Mouse (Mus musculus) spleen, adult 2 months (tissue): ENCODE measurements around the gene Tbxas1. TPM values are rescaled to one million over a fixed set of nuclear protein-coding genes. Genes with fewer than 3 reads are reported as not detected.

Experiments used
- DNase-seq, 2 experiments: peaks; one replicate each; pipeline versions ENCODE4 v3.0.0 to v3.0.0-alpha.2; 2012 to 2021; ENCODE audit warnings: low spot score in 2 of 2, low read depth in 1 of 2
- H3K27ac ChIP-seq: fragments of 200-500 bp; 2 replicates; pipeline ENCODE4 v1.5.1; 2012; ENCODE audit warnings: low read length, inconsistent platforms; ENCODE audit not compliant: insufficient read depth
- H3K27me3 ChIP-seq: fragments of 200-500 bp; 2 replicates; pipeline ENCODE4 v1.6.1; 2012; ENCODE audit warnings: mild to moderate bottlenecking, moderate library complexity, low read length, inconsistent platforms; ENCODE audit not compliant: control insufficient read depth, insufficient read depth
- H3K36me3 ChIP-seq: fragments of 200-500 bp; 2 replicates; pipeline ENCODE4 v1.6.1; 2012; ENCODE audit warnings: mild to moderate bottlenecking, low read length, inconsistent platforms; ENCODE audit not compliant: control insufficient read depth, insufficient read depth
- H3K4me1 ChIP-seq: fragments of 200-500 bp; 2 replicates; pipeline ENCODE4 v1.6.1; 2011; ENCODE audit warnings: inconsistent platforms; ENCODE audit not compliant: control insufficient read depth, insufficient read depth, insufficient read length
- H3K4me3 ChIP-seq: fragments of 200-500 bp; 2 replicates; pipeline ENCODE4 v1.5.1; 2011; ENCODE audit warnings: mild to moderate bottlenecking, inconsistent platforms; ENCODE audit not compliant: insufficient read depth, insufficient read length; ENCODE audit errors: extremely low read depth
- CTCF ChIP-seq: fragments of 200-500 bp; IDR thresholded peaks from 2 replicates; pipeline ENCODE4 v1.5.1; 2011; ENCODE audit warnings: mild to moderate bottlenecking, inconsistent platforms; ENCODE audit not compliant: insufficient read depth, insufficient read length, insufficient replicate concordance; ENCODE audit errors: extremely low read depth
- POLR2A ChIP-seq: fragments of 200-500 bp; IDR thresholded peaks from 2 replicates; pipeline ENCODE4 v1.6.1; 2011; ENCODE audit warnings: low read depth, low read length, inconsistent platforms
- WGBS: fragments of 180-500 bp; shearing (Covaris S2); methylation state at CpG from one replicate; pipeline ENCODE4 v1.1.7; 2018; 5-methylcytosine and 5-hydroxymethylcytosine counted together
- polyA plus RNA-seq: library from polyadenylated mRNA; depleted of rRNA; stranded (reverse); fragments of >200 nt; gene quantifications from 2 replicates; pipeline ENCODE4 v1.2.3, GENCODE M21; 2012

The Tbxas1 gene
- polyA plus RNA-seq, 1 experiment, result 14.0 TPM

DNA sequence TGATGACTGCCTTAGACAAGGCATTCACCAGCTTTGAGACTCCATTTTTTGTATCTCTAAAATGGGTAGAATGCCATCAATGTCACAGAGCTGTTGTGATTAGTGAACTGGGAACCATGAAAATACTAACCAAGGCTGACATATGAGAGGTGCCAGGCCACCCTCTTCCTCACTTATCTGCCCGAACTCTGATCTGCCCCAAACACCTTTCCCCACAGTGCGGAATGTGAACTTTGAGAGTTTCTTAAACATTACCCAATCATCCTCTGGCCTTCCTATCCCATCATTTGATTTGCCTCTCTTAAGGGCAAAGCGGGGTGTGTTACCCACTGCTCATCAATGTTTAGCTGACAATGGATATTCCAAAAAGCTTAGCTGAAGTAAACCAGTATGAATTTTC, 237.5 kb downstream of the Tbxas1 start:
- no peak for DNase-seq
- H3K27ac ChIP-seq, result no peak overlapping the region
- no peaks in the 10 kb centered on the region for H3K27me3 ChIP-seq
- no peaks in the 10 kb centered on the region; the same call in 1 of the 2 replicates for H3K36me3 ChIP-seq
- TF ChIP-seq POLR2A, result no peak
- no peak for TF ChIP-seq CTCF
- no peak overlapping the region for H3K4me3 ChIP-seq
- WGBS, result 91% methylated on average over 3 of the region's 3 CpGs
- no peaks in the 10 kb centered on the region; the same call in 1 of the 2 replicates for H3K4me1 ChIP-seq

DNA sequence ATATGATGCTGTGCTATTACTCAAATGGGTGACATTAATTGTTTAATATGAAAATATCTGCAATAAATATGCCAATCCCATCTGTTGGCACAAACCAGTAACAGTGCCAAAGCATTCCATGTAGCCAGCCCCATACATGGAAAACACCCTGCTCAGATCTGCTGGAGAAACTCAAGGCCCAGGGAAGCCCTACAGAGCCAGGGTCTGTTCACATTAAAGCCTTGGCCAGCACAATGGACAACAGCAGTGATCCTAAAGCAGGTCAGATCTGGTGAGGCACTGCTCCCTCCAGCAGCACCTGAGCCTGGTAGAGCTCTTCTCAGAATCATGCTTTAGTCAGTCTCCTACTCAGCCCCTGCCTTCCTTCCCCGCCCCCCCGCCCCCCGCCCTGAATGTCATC, 237.9 kb downstream of the Tbxas1 start:
- H3K27ac ChIP-seq, result no peak overlapping the region

DNA sequence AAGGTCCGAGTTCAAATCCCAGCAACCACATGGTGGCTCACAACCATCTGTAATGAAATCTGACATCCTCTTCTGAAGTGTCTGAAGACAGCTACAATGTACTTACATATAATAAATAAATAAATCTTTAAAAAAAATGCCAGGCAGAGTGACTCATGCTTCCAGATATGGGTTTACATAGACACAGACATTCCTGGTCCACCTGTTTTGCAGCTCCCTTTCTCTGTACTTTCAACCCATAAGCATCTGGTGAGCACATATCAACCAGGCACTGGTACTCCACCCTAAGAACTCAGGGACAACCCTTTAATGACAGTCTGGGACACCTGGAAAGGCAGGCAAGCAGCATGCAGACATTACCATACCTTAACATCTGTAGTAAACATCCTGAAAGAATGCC, 240.2 kb downstream of the Tbxas1 start:
- Histone ChIP-seq H3K27me3 (peaks cover 9% of the 10 kb centered on the region), H3K27ac (no peak overlapping the region), H3K4me3 (no peak overlapping the region), H3K4me1 (peaks cover 6% of the 10 kb centered on the region), H3K36me3 (no peaks in the 10 kb centered on the region)
- TF ChIP-seq CTCF (no peak), POLR2A (no peak)
- no peak for DNase-seq
- WGBS, result 98% methylated on average over 1 of the region's 1 CpGs

More for the DNA sequence above, 237.9 kb downstream of the Tbxas1 start:
- Histone ChIP-seq H3K4me1 (no peaks in the 10 kb centered on the region; the same call in 1 of the 2 replicates), H3K36me3 (no peaks in the 10 kb centered on the region; the same call in 1 of the 2 replicates), H3K27me3 (peaks cover 4% of the 10 kb centered on the region; the same call in 1 of the 2 replicates), H3K4me3 (no peak overlapping the region)
- no peak for DNase-seq
- TF ChIP-seq POLR2A (no peak), CTCF (no peak)
- WGBS, result 93% methylated on average over 3 of the region's 3 CpGs

DNA sequence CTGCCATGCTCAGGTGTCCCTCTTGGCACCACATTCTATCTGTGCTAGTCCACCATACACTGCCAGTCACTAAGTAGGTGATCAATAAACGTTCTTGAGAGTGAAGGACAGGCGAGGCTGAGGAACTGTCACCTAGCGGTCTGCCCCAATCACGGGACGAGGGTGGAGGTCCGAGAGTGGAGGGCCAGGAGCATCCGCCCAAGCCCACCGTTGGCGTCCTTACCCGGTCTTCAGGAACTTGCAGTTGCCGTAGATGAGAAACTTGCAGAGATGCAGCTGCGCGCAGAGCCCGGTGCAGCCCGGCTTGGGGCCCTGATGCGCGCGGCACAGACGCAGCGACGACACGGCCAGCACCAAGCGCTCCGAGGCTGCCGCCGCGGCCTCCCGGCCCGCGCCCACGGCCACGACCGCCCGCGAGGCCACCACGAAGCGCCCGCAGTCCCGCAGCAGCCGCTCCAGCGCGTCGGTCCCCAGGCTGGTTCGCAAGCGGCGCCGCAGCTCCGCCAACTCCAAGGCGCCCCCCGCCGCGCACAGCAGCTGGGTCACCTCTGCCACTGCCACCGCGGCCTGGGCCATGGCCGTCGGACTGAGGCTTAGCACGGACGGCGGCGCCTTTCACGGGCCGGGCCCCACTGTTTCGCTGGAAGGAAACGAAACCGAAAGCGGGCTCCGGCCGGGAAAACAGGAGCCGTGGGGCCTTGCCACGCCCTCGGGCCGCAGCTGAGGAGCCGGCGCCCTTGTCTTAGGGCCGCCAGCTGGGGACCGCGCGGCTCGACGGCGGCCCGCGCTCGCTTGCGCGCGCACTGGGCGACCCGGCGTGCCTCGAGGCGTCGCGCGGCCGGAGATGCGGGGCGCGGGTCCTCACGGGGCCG, 242.6 kb downstream of the Tbxas1 start, which contains the start of gene Parp12:
Gene Parp12, minus strand, starts transcription at position 766 of the 872 bp plus-strand sequence.
- peak; percentile 11 to 31 for DNase-seq
- H3K36me3 ChIP-seq, result no peaks in the 10 kb centered on the region
- H3K4me1 ChIP-seq, result peaks cover 6% of the 10 kb centered on the region
- TF ChIP-seq CTCF (no peak), POLR2A (no peak)
- H3K27me3 ChIP-seq, result peaks cover 9% of the 10 kb centered on the region
- peak within 1 kb of the TSS; percentile 79 for H3K4me3 ChIP-seq
- peak within 1 kb of the TSS; percentile 70 for H3K27ac ChIP-seq
- 2% methylated on average over 100 of the region's 101 CpGs for WGBS

DNA sequence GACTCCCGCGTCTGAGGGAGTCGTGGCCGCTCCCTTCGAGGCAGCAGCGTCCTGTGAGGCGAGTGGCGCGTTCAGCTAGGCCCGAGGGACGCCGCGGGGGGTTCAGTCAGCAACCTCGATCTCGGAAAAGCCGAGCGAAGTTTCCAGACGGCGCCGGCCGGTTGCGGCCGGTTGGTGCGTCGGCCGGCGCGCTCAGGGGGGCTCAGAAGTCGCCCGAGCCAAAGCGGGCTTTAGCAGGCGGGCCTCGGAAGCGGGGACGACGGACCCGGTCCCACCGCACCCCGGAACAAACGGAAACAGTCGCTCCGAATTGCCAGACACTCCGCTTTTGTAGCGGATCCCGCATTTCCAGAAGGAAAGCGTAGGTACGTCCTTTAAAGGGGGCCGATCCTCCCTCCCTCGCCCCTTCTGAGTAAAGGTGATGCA, 243.3 kb downstream of the Tbxas1 start:
- peak overlapping the region; percentile 79 for H3K4me3 ChIP-seq
- DNase-seq, result no peak
- H3K4me1 ChIP-seq, result peaks cover 6% of the 10 kb centered on the region
- H3K36me3 ChIP-seq, result no peaks in the 10 kb centered on the region
- peaks cover 9% of the 10 kb centered on the region for H3K27me3 ChIP-seq
- TF ChIP-seq CTCF, result no peak
- TF ChIP-seq POLR2A, result no peak
- peak overlapping the region; percentile 70 for H3K27ac ChIP-seq
- 11% methylated on average over 49 of the region's 49 CpGs for WGBS

DNA sequence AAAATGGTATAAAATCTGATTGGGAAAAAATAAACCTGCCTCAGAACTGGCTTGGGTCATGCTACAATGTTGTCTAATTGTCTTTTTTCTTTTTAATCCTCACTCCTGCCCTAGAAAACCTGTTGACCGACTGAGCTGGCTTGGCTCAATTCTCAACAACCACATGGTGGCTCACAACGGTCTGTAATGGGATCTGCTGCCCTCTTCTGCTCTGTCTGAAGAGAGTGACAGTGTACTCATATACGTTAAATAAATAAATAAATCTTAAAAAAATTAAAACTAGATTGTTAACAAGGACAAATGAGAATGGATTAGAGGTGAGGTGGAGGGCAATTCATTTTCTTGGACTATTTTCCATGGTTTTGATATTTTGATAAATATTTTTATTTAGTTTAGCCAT, 245.5 kb downstream of the Tbxas1 start:
- H3K4me3 ChIP-seq, result no peak overlapping the region
- H3K27me3 ChIP-seq, result peaks cover 9% of the 10 kb centered on the region
- no peak for TF ChIP-seq CTCF
- no peak for TF ChIP-seq POLR2A
- WGBS, result 40% methylated on average over 3 of the region's 3 CpGs
- DNase-seq, result no peak
- H3K27ac ChIP-seq, result no peak overlapping the region
- peaks cover 6% of the 10 kb centered on the region for H3K4me1 ChIP-seq
- H3K36me3 ChIP-seq, result no peaks in the 10 kb centered on the region

DNA sequence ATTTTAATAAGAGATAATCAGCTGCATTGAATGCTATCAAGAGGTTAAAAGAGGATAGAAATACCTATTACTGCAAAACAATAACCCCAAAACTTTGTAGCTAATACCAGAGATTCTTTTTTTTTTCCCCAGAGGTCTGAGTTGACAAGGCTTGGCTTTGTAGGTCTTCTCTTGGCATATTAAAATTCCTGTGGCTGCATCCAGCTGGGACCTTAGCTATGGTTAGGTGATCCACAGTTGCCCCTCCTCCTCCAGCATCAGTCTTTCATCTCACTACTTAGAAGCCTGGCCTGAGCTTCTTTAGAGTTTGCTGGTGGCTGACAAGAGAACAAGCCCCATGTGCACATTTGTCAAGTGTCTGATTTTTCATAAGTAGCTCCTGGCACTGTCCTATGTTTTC, 249.5 kb downstream of the Tbxas1 start:
- no peaks in the 10 kb centered on the region for H3K27me3 ChIP-seq
- H3K4me3 ChIP-seq, result no peak overlapping the region
- no peaks in the 10 kb centered on the region for H3K4me1 ChIP-seq
- DNase-seq, result no peak
- H3K27ac ChIP-seq, result no peak overlapping the region
- no peaks in the 10 kb centered on the region for H3K36me3 ChIP-seq
- TF ChIP-seq POLR2A (no peak), CTCF (no peak)
